Mouse (Mus musculus) kidney, embryonic 14.5 days (tissue): Measurements from ENCODE around the gene Cmtm7. TPM values are rescaled to one million over a fixed set of nuclear protein-coding genes. Genes with fewer than 3 reads are reported as not detected.

Experiments
- ATAC-seq: fragments of 200-750 bp; cut with Nextera tagmentation; 2 replicates; pipeline ENCODE4 v1.8.0; 2017; ENCODE audit warnings: moderate number of reproducible peaks, mild to moderate bottlenecking, moderate TSS enrichment, moderate library complexity; ENCODE audit not compliant: low FRiP score, low TSS enrichment
- H3K27ac ChIP-seq: fragments of 300-500 bp; sonication (generic); 2 replicates; pipeline ENCODE4 v1.5.1; 2014; ENCODE audit warnings: low read depth, mild to moderate bottlenecking, low read length, moderate library complexity, mixed read lengths
- H3K27me3 ChIP-seq: fragments of 300-500 bp; sonication (generic); 2 replicates; pipeline ENCODE4 v1.6.1; 2014; ENCODE audit warnings: mild to moderate bottlenecking, low read length; ENCODE audit not compliant: control insufficient read depth, insufficient read depth
- H3K36me3 ChIP-seq: fragments of 300-500 bp; sonication (generic); 2 replicates; pipeline ENCODE4 v1.6.1; 2014; ENCODE audit warnings: low read length, mixed read lengths; ENCODE audit not compliant: control insufficient read depth, insufficient read depth
- H3K4me1 ChIP-seq: fragments of 300-500 bp; sonication (generic); 2 replicates; pipeline ENCODE4 v1.6.1; 2014; ENCODE audit warnings: low read length, mixed read lengths; ENCODE audit not compliant: control insufficient read depth, insufficient read depth
- H3K4me2 ChIP-seq: fragments of 300-500 bp; sonication (generic); replicated peaks from 2 replicates; pipeline ENCODE4 v1.6.1; 2014; ENCODE audit warnings: low read depth, mild to moderate bottlenecking, low read length
- H3K4me3 ChIP-seq: fragments of 300-500 bp; sonication (generic); 2 replicates; pipeline ENCODE4 v1.5.1; 2014; ENCODE audit warnings: mild to moderate bottlenecking, low read length
- H3K9ac ChIP-seq: fragments of 300-500 bp; sonication (generic); 2 replicates; pipeline ENCODE4 v1.6.1; 2014; ENCODE audit warnings: low read depth, mild to moderate bottlenecking, low read length, moderate library complexity
- H3K9me3 ChIP-seq: fragments of 300-500 bp; sonication (generic); 2 replicates; pipeline ENCODE4 v1.6.1; 2016; ENCODE audit warnings: low read length; ENCODE audit not compliant: control insufficient read depth
- WGBS: fragments of 180-500 bp; shearing (Covaris S2); extraction: QIAGEN DNeasy Blood & Tissue Kit; methylation state at CpG from one replicate; pipeline ENCODE4 v1.1.7; 2014; 5-methylcytosine and 5-hydroxymethylcytosine counted together
- polyA plus RNA-seq: library from polyadenylated mRNA; unstranded; fragments of >200 nt; fragmentation: Nextera tagmentation; extraction: Ambion mirVana; gene quantifications from 2 replicates; pipeline ENCODE4 v1.2.1, GENCODE M21; 2014

The Cmtm7 gene
- polyA plus RNA-seq: 92.7 and 108 TPM in 2 replicates

- no peaks in the 10 kb centered on the region for H3K9me3 ChIP-seq
- H3K27ac ChIP-seq: peak within 1 kb of the TSS; percentile 82
- H3K4me2 ChIP-seq: peak within 1 kb of the TSS; percentile 95
- under 1% methylated on average over 53 of the region's 54 CpGs for WGBS
- peak within 1 kb of the TSS; percentile 78 for H3K9ac ChIP-seq
- peaks cover 16% of the 10 kb centered on the region for H3K4me1 ChIP-seq
- H3K27me3 ChIP-seq: no peaks in the 10 kb centered on the region
- peak; percentile 86 for ATAC-seq
- H3K4me3 ChIP-seq: peak within 1 kb of the TSS; percentile 68
- no peaks in the 10 kb centered on the region for H3K36me3 ChIP-seq
These were observed at the start of gene Cmtm7 for GRCm38 (mm10) chr9:114781526-114782212. Gene Cmtm7, minus strand, starts transcription at chr9:114781856.

DNA sequence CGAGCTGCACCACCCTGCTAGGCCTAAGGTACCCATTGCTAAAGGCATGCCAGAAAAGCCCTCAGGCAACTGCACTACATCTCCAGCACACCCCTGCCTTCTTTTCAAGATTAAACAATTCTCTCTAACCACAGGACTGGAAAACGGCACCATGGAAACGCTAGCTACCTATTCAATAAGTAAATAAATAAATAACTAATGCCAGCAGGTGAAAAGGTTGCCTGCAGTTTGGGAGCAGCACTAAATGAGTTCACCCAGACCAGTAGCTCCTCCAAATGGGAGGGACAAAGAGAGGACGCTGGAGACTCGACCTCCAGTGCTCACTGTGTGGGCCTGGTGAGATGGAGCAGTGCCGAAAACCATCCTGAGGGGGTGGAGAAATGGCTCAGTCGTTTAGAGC is 48.7 kb upstream of the Cmtm7 start:
- Histone ChIP-seq H3K4me1 (peaks cover 9% of the 10 kb centered on the region; the same call in 1 of the 2 replicates), H3K4me3 (no peak overlapping the region), H3K27me3 (no peaks in the 10 kb centered on the region), H3K27ac (no peak overlapping the region), H3K9me3 (no peaks in the 10 kb centered on the region), H3K36me3 (no peaks in the 10 kb centered on the region), H3K9ac (no peak overlapping the region), H3K4me2 (no peak overlapping the region)
- 34% methylated on average over 7 of the region's 7 CpGs for WGBS
- no peak for ATAC-seq

- H3K4me2 ChIP-seq: no peak overlapping the region
- no peak for ATAC-seq
- 88% methylated on average over 8 of the region's 8 CpGs for WGBS
- no peaks in the 10 kb centered on the region for H3K27me3 ChIP-seq
- H3K9me3 ChIP-seq: no peaks in the 10 kb centered on the region
- peaks cover 9% of the 10 kb centered on the region; the same call in 1 of the 2 replicates for H3K4me1 ChIP-seq
- no peak overlapping the region for H3K4me3 ChIP-seq
- no peak overlapping the region for H3K9ac ChIP-seq
- no peak overlapping the region for H3K27ac ChIP-seq
- no peaks in the 10 kb centered on the region for H3K36me3 ChIP-seq
These were observed 48.0 kb upstream of the Cmtm7 start for GRCm38 (mm10) chr9:114829669-114830068.

- Histone ChIP-seq H3K27me3 (no peaks in the 10 kb centered on the region), H3K36me3 (no peaks in the 10 kb centered on the region), H3K4me2 (no peak overlapping the region), H3K9me3 (no peaks in the 10 kb centered on the region), H3K4me3 (no peak overlapping the region), H3K9ac (no peak overlapping the region), H3K27ac (no peak overlapping the region), H3K4me1 (peaks cover 9% of the 10 kb centered on the region; the same call in 1 of the 2 replicates)
- 94% methylated on average over 6 of the region's 6 CpGs for WGBS
- no peak for ATAC-seq
These were observed 46.7 kb upstream of the Cmtm7 start for GRCm38 (mm10) chr9:114828377-114828776.

- no peak overlapping the region for H3K4me2 ChIP-seq
- H3K4me3 ChIP-seq: no peak overlapping the region
- H3K27ac ChIP-seq: no peak overlapping the region
- H3K9ac ChIP-seq: no peak overlapping the region
- H3K4me1 ChIP-seq: peaks cover 9% of the 10 kb centered on the region; the same call in 1 of the 2 replicates
- no peaks in the 10 kb centered on the region for H3K9me3 ChIP-seq
- H3K36me3 ChIP-seq: no peaks in the 10 kb centered on the region
- WGBS: 53% methylated on average over 1 of the region's 1 CpGs
- ATAC-seq: no peak
- H3K27me3 ChIP-seq: no peaks in the 10 kb centered on the region
These were observed 45.7 kb upstream of the Cmtm7 start for GRCm38 (mm10) chr9:114827242-114827852.

- Histone ChIP-seq H3K4me3 (no peak overlapping the region), H3K27me3 (no peaks in the 10 kb centered on the region), H3K36me3 (no peaks in the 10 kb centered on the region), H3K4me2 (no peak overlapping the region), H3K9me3 (no peaks in the 10 kb centered on the region), H3K27ac (no peak overlapping the region), H3K9ac (no peak overlapping the region), H3K4me1 (0 out of 2 replicates have a peak, but pooled peaks cover 6% of the 10 kb centered on the region)
- 0 out of 2 replicates have a peak, but pooled peaks have one; percentile 43 for ATAC-seq
- WGBS: 89% methylated on average over 7 of the region's 7 CpGs
These were observed 42.5 kb upstream of the Cmtm7 start for GRCm38 (mm10) chr9:114824166-114824565.

DNA sequence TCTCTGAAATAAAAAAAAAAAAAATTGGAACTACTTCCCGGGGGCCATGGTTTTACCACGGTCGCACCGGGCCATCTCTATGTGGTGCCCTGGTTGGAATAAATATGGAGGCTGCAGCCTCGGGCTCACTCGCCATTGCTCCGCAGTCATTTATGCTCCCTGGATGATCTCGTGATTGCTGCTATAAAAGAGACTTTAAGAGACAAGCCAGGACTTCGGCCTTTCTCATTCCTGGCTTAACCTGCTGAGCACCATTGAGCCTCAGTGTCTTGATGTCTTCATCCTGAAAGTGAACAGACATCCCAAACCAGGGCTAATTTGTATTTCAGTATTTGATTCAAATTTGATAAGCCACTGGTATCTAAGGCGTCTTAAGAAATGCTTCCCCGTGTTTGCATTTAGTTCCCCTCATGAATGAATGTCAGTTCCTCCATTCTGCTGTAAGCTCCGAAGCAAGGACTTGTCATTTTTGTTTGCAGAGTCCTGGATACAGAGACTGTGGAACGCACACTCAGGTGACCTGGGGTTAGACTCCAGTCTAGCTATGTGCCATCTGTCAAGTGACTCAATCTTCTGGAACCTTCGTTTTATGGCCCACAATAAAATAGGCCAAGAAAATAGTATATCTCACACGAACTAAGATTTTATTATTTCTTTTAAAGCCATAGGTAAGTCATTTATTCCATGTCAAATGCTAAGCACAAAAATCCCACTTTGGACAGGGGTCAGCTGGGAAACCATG is 40.1 kb upstream of the Cmtm7 start:
- no peaks in the 10 kb centered on the region for H3K9me3 ChIP-seq
- no peaks in the 10 kb centered on the region for H3K36me3 ChIP-seq
- H3K27me3 ChIP-seq: no peaks in the 10 kb centered on the region
- 61% methylated on average over 15 of the region's 15 CpGs for WGBS
- H3K27ac ChIP-seq: no peak overlapping the region
- H3K4me3 ChIP-seq: no peak overlapping the region
- H3K9ac ChIP-seq: no peak overlapping the region
- no peak overlapping the region for H3K4me2 ChIP-seq
- ATAC-seq: no peak
- H3K4me1 ChIP-seq: 0 out of 2 replicates have a peak, but pooled peaks cover 3% of the 10 kb centered on the region

DNA sequence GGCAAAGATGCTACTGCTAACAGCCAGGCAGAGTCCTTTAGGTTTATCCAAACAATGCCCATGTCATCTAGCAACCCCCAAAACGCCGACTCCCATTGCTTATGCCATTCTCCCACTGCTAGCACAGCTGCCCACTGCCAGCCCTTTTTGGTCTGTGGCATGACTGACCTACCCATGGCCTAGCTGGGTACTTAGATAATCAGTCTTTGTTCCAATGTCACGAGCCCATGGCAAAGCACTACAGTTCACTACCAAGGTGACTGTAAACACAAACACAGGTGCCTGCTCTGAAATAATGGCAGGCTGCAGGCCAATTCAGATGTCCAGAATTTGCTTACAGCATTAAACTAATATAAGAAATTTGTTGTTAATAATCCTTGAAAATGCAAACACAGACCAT is 37.3 kb upstream of the Cmtm7 start:
- WGBS: 92% methylated on average over 3 of the region's 3 CpGs
- no peaks in the 10 kb centered on the region for H3K9me3 ChIP-seq
- H3K9ac ChIP-seq: no peak overlapping the region
- no peak overlapping the region for H3K4me2 ChIP-seq
- H3K27me3 ChIP-seq: no peaks in the 10 kb centered on the region
- H3K4me1 ChIP-seq: 0 out of 2 replicates have a peak, but pooled peaks cover 3% of the 10 kb centered on the region
- no peak for ATAC-seq
- H3K4me3 ChIP-seq: no peak overlapping the region
- no peaks in the 10 kb centered on the region for H3K36me3 ChIP-seq
- no peak overlapping the region for H3K27ac ChIP-seq
